Mouse (Mus musculus): ENCODE results near the gene Selenon.

DNA sequence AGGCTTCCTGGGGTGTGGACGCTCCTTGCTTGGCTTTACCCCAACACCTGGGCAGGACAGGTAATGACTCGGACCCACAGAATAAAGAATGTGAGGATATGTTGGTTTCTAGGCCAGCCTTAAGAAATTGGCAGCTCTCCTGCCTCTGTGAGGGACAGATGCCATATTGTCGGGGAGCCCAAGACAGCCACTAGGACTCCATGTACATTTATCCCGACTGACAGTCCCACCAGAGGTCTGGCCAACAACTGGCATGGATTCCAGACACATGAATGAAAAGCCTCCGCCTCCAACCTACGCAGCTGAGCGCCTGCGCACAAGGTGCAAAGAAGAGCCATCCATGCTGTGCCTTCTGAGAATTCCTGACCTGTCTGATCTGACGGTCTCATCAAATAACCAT lies 48.1 kb upstream of the Selenon start:
- TF ChIP-seq CTCF (IDR thresholded peaks at IDR 0.05; ENCODE audit: low read depth, low read length) (no peak), POLR2A (IDR thresholded peaks at IDR 0.05; ENCODE audit: borderline replicate concordance, low read depth, low read length) (no peak)
